Mouse (Mus musculus) C2C12 (cell line): ENCODE data around the gene Ccdc121. TPM values are rescaled to one million over a fixed set of nuclear protein-coding genes. Genes with fewer than 3 reads are reported as not detected.
A peak's percentile ranks its signal among the peaks of the same experiment; 100 is the strongest.

Experiments
- H3K27me3 ChIP-seq: one replicate; pipeline ENCODE4 v1.6.1; 2011; ENCODE audit not compliant: control insufficient read depth, insufficient read depth, insufficient read length
- H3K36me3 ChIP-seq: one replicate; pipeline ENCODE4 v1.6.1; 2011; ENCODE audit not compliant: control insufficient read depth, insufficient read depth
- H3K4me3 ChIP-seq: one replicate; pipeline ENCODE4 v1.5.1; 2011; ENCODE audit warnings: mild to moderate bottlenecking, control low read depth; ENCODE audit not compliant: poor library complexity, insufficient read depth, severe bottlenecking
- H3K79me2 ChIP-seq: one replicate; pipeline ENCODE4 v1.6.1; 2011; ENCODE audit not compliant: control insufficient read depth, insufficient read depth
- H3K79me3 ChIP-seq: one replicate; pipeline ENCODE4 v1.6.1; 2011; ENCODE audit warnings: low read depth, control low read depth
- H3ac ChIP-seq: one replicate; pipeline ENCODE3; 2011; ENCODE audit warnings: low read depth; ENCODE audit not compliant: control insufficient read depth, insufficient read length
- CEBPB ChIP-seq: IDR thresholded peaks from one replicate; pipeline ENCODE4 v1.6.1; 2011; ENCODE audit warnings: low read depth, mild to moderate bottlenecking, control low read depth, moderate library complexity
- CTCF ChIP-seq: IDR thresholded peaks from one replicate; pipeline ENCODE4 v1.5.1; 2011; ENCODE audit not compliant: control insufficient read depth, insufficient read depth, insufficient read length
- FOSL1 ChIP-seq: IDR thresholded peaks from one replicate; pipeline ENCODE4 v1.8.0; 2011; ENCODE audit warnings: mild to moderate bottlenecking, low read length; ENCODE audit not compliant: poor library complexity, insufficient read depth, severe bottlenecking
- MAX ChIP-seq: IDR thresholded peaks from one replicate; pipeline ENCODE4 v1.6.1; 2011; ENCODE audit warnings: mild to moderate bottlenecking, control low read depth
- MYOD1 ChIP-seq: IDR thresholded peaks from one replicate; pipeline ENCODE4 v1.6.1; 2011; ENCODE audit warnings: low read depth; ENCODE audit not compliant: control insufficient read depth, insufficient read length
- MYOG ChIP-seq: IDR thresholded peaks from one replicate; pipeline ENCODE4 v1.6.1; 2011; ENCODE audit not compliant: control insufficient read depth, insufficient read length; ENCODE audit errors: extremely low read depth
- USF1 ChIP-seq: IDR thresholded peaks from one replicate; pipeline ENCODE4 v1.6.1; 2011; ENCODE audit warnings: low read depth, mild to moderate bottlenecking, control low read depth, moderate library complexity
- polyA plus RNA-seq: library from polyadenylated mRNA; unstranded; fragments of >200 nt; fragmentation: generic; extraction: Trizol; gene quantifications from one replicate; pipeline ENCODE4 v1.2.1, GENCODE M21; 2012; ENCODE audit warnings: missing spikeins

Ccdc121 gene
- polyA plus RNA-seq, 1 experiment = not detected

DNA sequence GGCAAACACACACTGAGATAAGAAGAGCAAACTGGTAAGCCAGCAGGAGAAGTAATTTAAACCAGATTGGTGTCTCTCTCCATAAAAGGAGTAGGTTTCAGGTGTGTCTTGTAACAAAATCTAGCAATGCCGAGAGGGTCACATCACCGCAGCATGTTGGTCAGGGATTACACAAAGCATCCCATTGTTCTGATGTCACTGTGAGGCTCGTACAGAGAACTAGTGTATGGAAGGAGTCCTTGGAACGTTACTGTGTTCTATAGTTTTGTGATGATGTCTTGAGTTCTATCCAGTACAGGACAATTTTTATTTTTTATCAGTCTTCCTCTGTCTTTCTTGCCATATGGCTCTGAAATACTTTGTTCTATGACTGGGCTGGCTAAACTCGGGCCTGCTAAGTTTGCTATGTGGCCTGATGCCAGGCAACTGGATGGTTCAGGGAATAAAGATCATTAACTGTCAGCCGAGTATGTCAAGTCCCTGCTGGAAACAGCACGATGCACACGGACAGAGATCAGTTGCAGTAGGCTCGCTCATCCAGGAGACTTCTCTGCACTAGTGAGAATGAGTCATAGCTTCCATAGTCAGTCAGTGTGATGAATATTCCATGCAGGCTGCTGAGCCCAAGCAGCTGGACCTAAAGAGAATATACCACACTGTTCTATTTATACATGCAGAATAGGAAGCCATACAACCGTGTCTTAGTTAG lies 24.1 kb upstream of the Ccdc121 start:
- no peak overlapping the region for H3ac ChIP-seq
- H3K27me3 ChIP-seq = no peaks in the 10 kb centered on the region
- H3K79me2 ChIP-seq = no peaks in the 10 kb centered on the region
- H3K79me3 ChIP-seq = no peaks in the 10 kb centered on the region
- H3K4me3 ChIP-seq = no peak overlapping the region
- no peaks in the 10 kb centered on the region for H3K36me3 ChIP-seq
- TF ChIP-seq MYOD1 (no peak), CTCF (no peak), MAX (no peak), USF1 (no peak), FOSL1 (peak; percentile 16), MYOG (no peak)

DNA sequence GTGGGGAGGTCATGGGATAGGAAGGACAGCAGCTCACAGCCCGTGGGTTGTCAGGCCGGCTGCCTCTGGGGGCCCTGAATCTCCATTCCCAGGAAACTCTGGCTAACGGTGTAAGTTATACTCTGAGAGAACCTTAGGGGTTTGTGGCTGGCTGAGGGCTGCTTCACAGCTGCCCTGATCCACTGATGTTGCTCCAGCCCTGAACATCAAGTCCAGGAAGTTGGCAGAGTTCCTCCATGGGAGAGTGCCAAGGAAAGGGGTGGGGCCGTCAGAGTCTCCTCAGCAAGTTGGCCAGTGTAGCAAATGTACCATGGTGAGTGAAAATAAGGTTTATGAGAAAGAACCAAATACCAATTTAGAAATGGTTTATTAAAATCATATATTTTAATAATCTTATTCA lies 18.1 kb upstream of the Ccdc121 start:
- no peaks in the 10 kb centered on the region for H3K36me3 ChIP-seq
- H3K4me3 ChIP-seq = no peak overlapping the region
- TF ChIP-seq MYOG = no peak
- TF ChIP-seq CTCF = no peak
- TF ChIP-seq CEBPB = no peak
- no peak for TF ChIP-seq USF1
- TF ChIP-seq FOSL1 = no peak
- no peak for TF ChIP-seq MYOD1
- no peak for TF ChIP-seq MAX
- H3K27me3 ChIP-seq = no peaks in the 10 kb centered on the region
- H3K79me2 ChIP-seq = no peaks in the 10 kb centered on the region
- no peak overlapping the region for H3ac ChIP-seq
- no peaks in the 10 kb centered on the region for H3K79me3 ChIP-seq

DNA sequence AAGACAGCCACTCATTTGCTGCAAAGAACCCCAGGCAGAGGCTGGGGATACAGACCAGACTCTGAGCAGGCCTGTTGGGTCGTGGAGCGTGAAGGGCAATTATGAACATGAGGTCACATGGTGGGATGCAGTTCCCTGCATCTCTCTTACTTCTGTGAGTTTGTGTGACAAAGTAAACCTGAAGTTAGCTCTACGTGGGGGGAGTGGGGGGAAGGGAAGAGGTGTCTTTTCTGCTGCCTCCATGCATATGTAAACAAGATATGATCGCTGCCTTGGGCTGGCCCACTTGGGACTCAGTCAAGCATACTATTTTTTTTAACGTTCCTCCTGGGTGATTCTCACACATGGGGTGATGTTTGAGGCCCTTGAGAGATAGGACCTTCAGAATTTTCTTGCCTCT lies 14.7 kb upstream of the Ccdc121 start:
- Histone ChIP-seq H3K27me3 (no peaks in the 10 kb centered on the region), H3ac (no peak overlapping the region), H3K79me2 (no peaks in the 10 kb centered on the region), H3K79me3 (no peaks in the 10 kb centered on the region), H3K36me3 (no peaks in the 10 kb centered on the region), H3K4me3 (no peak overlapping the region)
- TF ChIP-seq MYOD1 (no peak), CEBPB (no peak), MYOG (no peak), USF1 (no peak), FOSL1 (no peak), MAX (no peak), CTCF (no peak)

DNA sequence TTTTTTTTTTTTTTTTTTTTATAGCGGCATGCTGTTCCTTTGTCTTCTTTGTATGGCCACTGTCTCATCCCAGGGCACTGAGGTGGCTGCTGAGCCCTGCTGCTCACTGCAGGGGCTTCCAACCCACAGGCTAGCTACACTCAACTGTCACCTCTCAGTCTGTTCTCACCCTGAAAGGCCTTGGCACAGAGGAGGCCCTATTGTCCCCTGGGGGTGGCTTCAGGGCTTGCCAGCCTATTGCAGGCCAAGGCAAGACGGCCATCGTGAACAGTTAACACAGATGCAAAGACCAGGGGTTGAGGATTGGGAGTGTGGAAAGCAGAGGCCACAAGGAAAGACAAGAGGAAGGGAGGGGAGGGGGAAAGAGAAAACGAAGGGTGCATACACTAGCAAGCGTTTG lies 12.6 kb upstream of the Ccdc121 start:
- no peaks in the 10 kb centered on the region for H3K79me2 ChIP-seq
- H3ac ChIP-seq = no peak overlapping the region
- no peak overlapping the region for H3K4me3 ChIP-seq
- no peaks in the 10 kb centered on the region for H3K36me3 ChIP-seq
- no peaks in the 10 kb centered on the region for H3K79me3 ChIP-seq
- TF ChIP-seq MAX (no peak), FOSL1 (no peak), MYOG (no peak), USF1 (no peak), CTCF (no peak), CEBPB (no peak), MYOD1 (no peak)
- H3K27me3 ChIP-seq = no peaks in the 10 kb centered on the region

DNA sequence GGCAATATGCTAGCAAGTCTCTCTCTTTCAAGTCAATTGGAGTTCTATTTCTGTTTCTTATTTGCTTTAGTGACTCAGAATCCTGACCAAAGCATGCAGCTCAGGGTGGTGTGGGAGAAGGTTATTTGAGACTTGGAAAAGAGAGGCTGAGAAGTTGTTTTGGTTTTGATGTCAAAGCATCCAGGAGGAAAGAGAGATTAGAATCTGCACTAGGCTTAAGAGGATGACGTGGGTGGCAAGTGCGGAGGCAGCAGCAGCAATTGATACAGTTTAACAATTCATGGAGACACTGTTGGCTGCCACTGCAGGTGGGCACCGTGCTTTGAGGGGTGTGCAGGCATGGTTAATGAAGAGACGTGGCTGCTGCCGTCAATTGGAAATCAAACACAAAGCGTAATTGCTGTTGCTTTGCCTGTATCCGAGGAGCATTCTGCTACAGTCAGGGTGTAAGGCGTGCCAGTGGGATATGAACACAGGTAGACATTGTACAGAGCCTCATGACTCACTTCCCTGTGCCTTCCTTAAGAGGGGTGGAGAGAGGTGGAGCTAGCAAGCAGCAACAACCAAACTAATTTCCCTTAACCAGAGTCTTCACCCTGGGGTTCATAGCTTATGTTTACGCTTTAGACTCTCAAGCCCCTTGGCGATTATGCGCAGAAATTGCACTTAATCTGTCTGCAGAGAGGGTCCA lies 10.3 kb upstream of the Ccdc121 start:
- TF ChIP-seq USF1 (no peak), FOSL1 (no peak), CTCF (no peak), MYOG (no peak), CEBPB (no peak), MYOD1 (no peak), MAX (no peak)
- no peak overlapping the region for H3ac ChIP-seq
- no peaks in the 10 kb centered on the region for H3K79me2 ChIP-seq
- no peaks in the 10 kb centered on the region for H3K27me3 ChIP-seq
- no peaks in the 10 kb centered on the region for H3K79me3 ChIP-seq
- no peak overlapping the region for H3K4me3 ChIP-seq
- H3K36me3 ChIP-seq = no peaks in the 10 kb centered on the region
